Mouse (Mus musculus): ENCODE measurements around the gene Radil. TPM values are rescaled to one million over a fixed set of nuclear protein-coding genes. Genes with fewer than 3 reads are reported as not detected.

Gene Radil
- total and polyA plus RNA-seq, 3 experiments: 1.7 to 2.3 (median 2.2) TPM

DNA sequence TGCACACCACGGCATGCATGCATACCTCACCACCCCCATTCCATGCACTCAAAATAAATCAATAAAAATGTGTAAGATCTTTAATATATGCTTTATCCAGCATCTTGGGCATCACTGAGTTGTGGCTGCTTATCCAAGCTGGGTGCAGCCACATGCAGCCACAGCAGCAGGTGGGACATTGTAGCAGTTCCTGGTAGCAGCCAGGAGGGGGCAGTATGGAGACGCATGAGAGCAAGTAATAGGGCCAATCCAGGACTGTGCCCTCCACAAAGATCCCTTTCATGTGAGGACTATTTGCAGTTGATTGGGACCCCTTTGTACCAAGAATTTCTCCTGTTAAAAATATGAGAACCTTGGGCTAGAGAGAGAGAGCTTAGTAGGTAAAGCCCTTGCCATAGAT lies 68.4 kb downstream of the Radil start:
- TF ChIP-seq CTCF (IDR thresholded peaks at IDR 0.05) (peak; percentile 74), EP300 (IDR thresholded peaks at IDR 0.05; ENCODE audit: insufficient read depth, low read depth, low read length) (no peak)
- no peaks in the 10 kb centered on the region for H3K4me1 ChIP-seq (ENCODE audit: control insufficient read depth, insufficient read depth, low read length)
- no peak overlapping the region for H3K27ac ChIP-seq
- 57% methylated on average over 2 of the region's 2 CpGs for WGBS
- intact Hi-C loops (cut with DNase I): no loop called here
- H3K9ac ChIP-seq (ENCODE audit: low read depth, low read length): no peak overlapping the region
- H3K79me2 ChIP-seq (replicated peaks; ENCODE audit: control insufficient read depth, insufficient read depth, low read length): no peaks in the 10 kb centered on the region
- H3K4me3 ChIP-seq: no peak overlapping the region
- H3K27me3 ChIP-seq (ENCODE audit: control insufficient read depth, insufficient read depth, low read length): no peaks in the 10 kb centered on the region
- no peak for DNase-seq
- no peaks in the 10 kb centered on the region for H3K36me3 ChIP-seq (ENCODE audit: control insufficient read depth, insufficient read depth, low read length)

DNA sequence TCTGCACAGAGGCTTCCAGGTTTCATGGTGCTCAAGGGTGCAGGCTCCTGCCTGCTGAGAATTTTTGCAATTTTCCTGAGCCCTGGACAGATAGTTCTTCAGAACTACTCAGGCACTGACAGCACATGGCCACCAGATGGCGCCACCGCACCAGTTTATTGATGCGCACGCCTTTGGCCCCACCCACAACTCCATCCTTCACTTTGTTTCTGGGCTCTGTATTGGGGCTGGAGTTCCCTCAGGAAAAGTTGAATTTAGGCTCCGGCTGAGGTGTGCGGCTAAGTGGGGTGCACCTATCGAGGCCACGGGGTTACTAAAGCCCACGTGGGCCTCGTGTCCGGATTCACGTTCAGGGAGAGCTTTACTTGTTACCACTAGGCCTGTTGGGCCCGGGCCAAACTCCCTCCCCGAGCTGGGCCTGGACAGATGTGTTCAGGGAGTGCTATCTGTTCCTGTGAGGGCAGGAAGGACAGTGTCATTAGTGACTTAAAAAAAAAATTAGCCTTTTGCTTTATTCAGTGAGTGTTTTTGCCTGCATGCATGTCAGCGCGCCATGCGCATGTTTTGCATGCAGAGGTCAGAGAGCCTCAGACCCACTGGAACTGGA lies 72.0 kb downstream of the Radil start:
- Histone ChIP-seq H3K79me2 (replicated peaks; ENCODE audit: control insufficient read depth, insufficient read depth, low read length) (no peaks in the 10 kb centered on the region), H3K9ac (ENCODE audit: low read depth, low read length) (peak overlapping the region; percentile 33; the same call in 1 of the 2 replicates), H3K36me3 (ENCODE audit: control insufficient read depth, insufficient read depth, low read length) (no peaks in the 10 kb centered on the region), H3K27me3 (ENCODE audit: control insufficient read depth, insufficient read depth, low read length) (no peaks in the 10 kb centered on the region), H3K4me3 (peak overlapping the region; percentile 19; the same call in 1 of the 2 replicates), H3K4me1 (ENCODE audit: control insufficient read depth, insufficient read depth, low read length) (no peaks in the 10 kb centered on the region), H3K27ac (no peak overlapping the region)
- intact Hi-C loops (cut with DNase I): loop anchor here (1.0 to 2.0 kb wide), 3 partner anchors 71 to 239 kb away; no protein-coding TSS in a partner anchor
- WGBS: 27% methylated on average over 17 of the region's 17 CpGs
- peak; percentile 75 to 86 for DNase-seq
- TF ChIP-seq POLR2A (IDR thresholded peaks at IDR 0.05; ENCODE audit: insufficient read depth, low read depth, low read length): 0 out of 2 replicates have a peak, but pooled peaks have one; percentile 14
- 0 out of 2 replicates have a peak, but pooled peaks have one; percentile 41 for TF ChIP-seq EP300 (IDR thresholded peaks at IDR 0.05; ENCODE audit: insufficient read depth, low read depth, low read length)
- peak; percentile 94 for TF ChIP-seq CTCF (IDR thresholded peaks at IDR 0.05)

- no peak overlapping the region for H3K9ac ChIP-seq (ENCODE audit: low read depth, low read length)
- no peak for DNase-seq
- intact Hi-C loops (cut with DNase I): loop anchor here (1.0 to 2.0 kb wide), 2 partner anchors 143 to 240 kb away; no protein-coding TSS in a partner anchor
- no peaks in the 10 kb centered on the region for H3K36me3 ChIP-seq (ENCODE audit: control insufficient read depth, insufficient read depth, low read length)
- no peaks in the 10 kb centered on the region for H3K79me2 ChIP-seq (replicated peaks; ENCODE audit: control insufficient read depth, insufficient read depth, low read length)
- H3K27me3 ChIP-seq (ENCODE audit: control insufficient read depth, insufficient read depth, low read length): no peaks in the 10 kb centered on the region
- H3K27ac ChIP-seq: no peak overlapping the region
- TF ChIP-seq EP300 (IDR thresholded peaks at IDR 0.05; ENCODE audit: insufficient read depth, low read depth, low read length) (no peak), CTCF (IDR thresholded peaks at IDR 0.05) (no peak), POLR2A (IDR thresholded peaks at IDR 0.05; ENCODE audit: insufficient read depth, low read depth, low read length) (no peak)
- no peaks in the 10 kb centered on the region for H3K4me1 ChIP-seq (ENCODE audit: control insufficient read depth, insufficient read depth, low read length)
- 81% methylated on average over 5 of the region's 5 CpGs for whole genome bisulfite sequencing
- H3K4me3 ChIP-seq: no peak overlapping the region
These were observed 72.9 kb downstream of the Radil start for GRCm38 (mm10) chr5:142477866-142478615.

- WGBS: 67% methylated on average over 12 of the region's 12 CpGs
- DNase-seq: no peak
- intact Hi-C loops (cut with DNase I): no loop called here
- Histone ChIP-seq H3K4me1 (ENCODE audit: control insufficient read depth, insufficient read depth, low read length) (no peaks in the 10 kb centered on the region), H3K79me2 (replicated peaks; ENCODE audit: control insufficient read depth, insufficient read depth, low read length) (no peaks in the 10 kb centered on the region), H3K9ac (ENCODE audit: low read depth, low read length) (no peak overlapping the region), H3K27me3 (ENCODE audit: control insufficient read depth, insufficient read depth, low read length) (no peaks in the 10 kb centered on the region), H3K4me3 (no peak overlapping the region), H3K36me3 (ENCODE audit: control insufficient read depth, insufficient read depth, low read length) (no peaks in the 10 kb centered on the region), H3K27ac (no peak overlapping the region)
- TF ChIP-seq POLR2A (IDR thresholded peaks at IDR 0.05; ENCODE audit: insufficient read depth, low read depth, low read length) (no peak), CTCF (IDR thresholded peaks at IDR 0.05) (no peak), EP300 (IDR thresholded peaks at IDR 0.05; ENCODE audit: insufficient read depth, low read depth, low read length) (no peak)
These were observed 73.6 kb downstream of the Radil start for GRCm38 (mm10) chr5:142477346-142477745.

GRCm38 (mm10) chr5:142475669-142476068 lies 75.2 kb downstream of the Radil start:
- WGBS: 71% methylated on average over 7 of the region's 7 CpGs
- Histone ChIP-seq H3K79me2 (replicated peaks; ENCODE audit: control insufficient read depth, insufficient read depth, low read length) (no peaks in the 10 kb centered on the region), H3K4me3 (no peak overlapping the region), H3K27ac (no peak overlapping the region), H3K36me3 (ENCODE audit: control insufficient read depth, insufficient read depth, low read length) (no peaks in the 10 kb centered on the region), H3K9ac (ENCODE audit: low read depth, low read length) (no peak overlapping the region), H3K4me1 (ENCODE audit: control insufficient read depth, insufficient read depth, low read length) (no peaks in the 10 kb centered on the region), H3K27me3 (ENCODE audit: control insufficient read depth, insufficient read depth, low read length) (no peaks in the 10 kb centered on the region)
- no peak for DNase-seq
- TF ChIP-seq CTCF (IDR thresholded peaks at IDR 0.05) (no peak), POLR2A (IDR thresholded peaks at IDR 0.05; ENCODE audit: insufficient read depth, low read depth, low read length) (no peak), EP300 (IDR thresholded peaks at IDR 0.05; ENCODE audit: insufficient read depth, low read depth, low read length) (no peak)
- intact Hi-C loops (cut with DNase I): no loop called here

- Histone ChIP-seq H3K4me3 (no peak overlapping the region), H3K27me3 (ENCODE audit: control insufficient read depth, insufficient read depth, low read length) (no peaks in the 10 kb centered on the region), H3K9ac (ENCODE audit: low read depth, low read length) (no peak overlapping the region), H3K79me2 (replicated peaks; ENCODE audit: control insufficient read depth, insufficient read depth, low read length) (no peaks in the 10 kb centered on the region), H3K36me3 (ENCODE audit: control insufficient read depth, insufficient read depth, low read length) (no peaks in the 10 kb centered on the region), H3K27ac (no peak overlapping the region), H3K4me1 (ENCODE audit: control insufficient read depth, insufficient read depth, low read length) (no peaks in the 10 kb centered on the region)
- DNase-seq: no peak
- TF ChIP-seq CTCF (IDR thresholded peaks at IDR 0.05): no peak
- TF ChIP-seq EP300 (IDR thresholded peaks at IDR 0.05; ENCODE audit: insufficient read depth, low read depth, low read length): no peak
- no peak for TF ChIP-seq POLR2A (IDR thresholded peaks at IDR 0.05; ENCODE audit: insufficient read depth, low read depth, low read length)
- intact Hi-C loops (cut with DNase I): no loop called here
- WGBS: 71% methylated on average over 10 of the region's 10 CpGs
These were observed 77.2 kb downstream of the Radil start for GRCm38 (mm10) chr5:142473696-142474095.
